Comparison of ENCODE assay signal across 15 mouse cellular contexts in the genomic region with DNA sequence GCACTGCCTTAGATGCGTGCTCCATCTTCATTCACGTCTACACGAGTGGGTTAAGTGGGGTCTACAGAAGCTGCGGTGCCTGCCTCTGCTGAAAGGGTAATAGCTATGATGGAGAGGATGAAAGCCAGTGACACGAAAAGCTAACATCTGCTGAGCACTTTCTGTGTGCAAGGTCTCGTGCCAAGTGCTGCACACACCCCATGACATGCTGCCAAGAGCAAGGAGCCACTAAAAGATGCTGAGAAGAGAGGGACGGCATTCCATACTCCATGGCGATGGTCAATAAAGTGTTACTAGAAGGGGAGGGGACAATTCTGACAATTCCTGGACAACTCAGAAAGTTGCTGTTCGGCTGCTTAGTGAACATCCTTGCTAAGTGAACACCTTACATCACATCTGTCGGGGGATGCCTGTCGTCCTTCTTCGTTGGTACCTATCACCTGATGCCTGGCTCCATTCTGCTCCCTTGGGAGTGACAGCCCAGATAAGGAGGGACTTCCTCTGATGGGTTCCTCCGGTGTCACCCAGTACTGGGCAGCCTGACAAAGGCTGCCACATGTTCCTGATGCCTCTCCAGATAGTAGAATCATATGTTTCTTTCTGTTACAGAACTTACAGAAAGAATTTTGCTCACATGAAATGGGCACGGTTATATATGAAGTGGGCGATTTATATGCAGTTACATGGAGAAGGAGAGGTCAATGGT.
"Had no signal": no experiment of that assay in that cellular context is flagged by ENCODE, and none has a peak within 500 bp of the region (broad histone marks: within the 10 kb centered on the region; RNA-seq: fewer than 3 reads in every experiment).

No protein-coding gene starts in this region.

- H3K36me3 ChIP-seq: limb, embryonic 13.5 days; stomach, embryonic 15.5 days had no signal

- H3K9me3 ChIP-seq: kidney, embryonic 15.5 days; limb, embryonic 13.5 days; midbrain, embryonic 15.5 days; neural tube, embryonic 13.5 days; stomach, embryonic 15.5 days had no signal

- H3K27ac ChIP-seq: kidney, embryonic 15.5 days; limb, embryonic 13.5 days; liver, embryonic 14.5 days; midbrain, embryonic 15.5 days; neural tube, embryonic 13.5 days; stomach, embryonic 15.5 days had no signal

- DNase-seq: kidney, adult 2 months; kidney, postnatal 14 days; layer of hippocampus, adult 9-11 months; left cerebral cortex, postnatal 4 days; right cerebral cortex, postnatal 14 days; thymus, adult 2 months; thymus, postnatal 25 days had no signal

- H3K4me3 ChIP-seq: kidney, embryonic 15.5 days; limb, embryonic 13.5 days; midbrain, embryonic 15.5 days; neural tube, embryonic 13.5 days; stomach, embryonic 15.5 days had no signal

- H3K27me3 ChIP-seq: kidney, embryonic 15.5 days; limb, embryonic 13.5 days; midbrain, embryonic 15.5 days; neural tube, embryonic 13.5 days; stomach, embryonic 15.5 days had no signal

- H3K4me2 ChIP-seq: kidney, embryonic 15.5 days; limb, embryonic 13.5 days; midbrain, embryonic 11.5 days; midbrain, embryonic 15.5 days; neural tube, embryonic 13.5 days; stomach, embryonic 15.5 days had no signal

- H3K9ac ChIP-seq: kidney, embryonic 15.5 days; limb, embryonic 13.5 days; liver, embryonic 14.5 days; midbrain, embryonic 15.5 days; neural tube, embryonic 13.5 days; stomach, embryonic 15.5 days had no signal

- ATAC-seq: intestine, embryonic 16.5 days; midbrain, embryonic 15.5 days had no signal
